Mouse (Mus musculus): ENCODE measurements around the gene Ube2f. TPM values are rescaled to one million over a fixed set of nuclear protein-coding genes. Genes with fewer than 3 reads are reported as not detected.

Gene Ube2f
- polyA plus RNA-seq, 1 experiment, result 62.6 TPM

GRCm38 (mm10) chr1:91325488-91326042, 75.5 kb downstream of the Ube2f start:
- H3K27ac ChIP-seq (ENCODE audit: control insufficient read depth, insufficient read depth, low read depth, low read length, poor library complexity), result no peak overlapping the region
- WGBS, result 62% methylated on average over 4 of the region's 4 CpGs
- TF ChIP-seq CTCF (IDR thresholded peaks at IDR 0.05; ENCODE audit: control insufficient read depth, insufficient read depth, low read length) (no peak), POLR2A (IDR thresholded peaks at IDR 0.05; ENCODE audit: borderline replicate concordance, control insufficient read depth, low read depth, low read length) (no peak)
- no peaks in the 10 kb centered on the region for H3K4me1 ChIP-seq (ENCODE audit: control insufficient read depth, insufficient read depth, low read length)
- no peak overlapping the region for H3K4me3 ChIP-seq (replicated peaks; ENCODE audit: control insufficient read depth, low read depth, low read length)

GRCm38 (mm10) chr1:91332102-91332501, 82.0 kb downstream of the Ube2f start:
- WGBS, result 59% methylated on average over 4 of the region's 4 CpGs
- Histone ChIP-seq H3K4me1 (ENCODE audit: control insufficient read depth, insufficient read depth, low read length) (no peaks in the 10 kb centered on the region), H3K4me3 (replicated peaks; ENCODE audit: control insufficient read depth, low read depth, low read length) (no peak overlapping the region), H3K27ac (ENCODE audit: control insufficient read depth, insufficient read depth, low read depth, low read length, poor library complexity) (no peak overlapping the region)
- no peak for TF ChIP-seq POLR2A (IDR thresholded peaks at IDR 0.05; ENCODE audit: borderline replicate concordance, control insufficient read depth, low read depth, low read length)
- TF ChIP-seq CTCF (IDR thresholded peaks at IDR 0.05; ENCODE audit: control insufficient read depth, insufficient read depth, low read length), result no peak

- no peaks in the 10 kb centered on the region for H3K4me1 ChIP-seq (ENCODE audit: control insufficient read depth, insufficient read depth, low read length)
- H3K27ac ChIP-seq (ENCODE audit: control insufficient read depth, insufficient read depth, low read depth, low read length, poor library complexity), result no peak overlapping the region
These were observed 83.5 kb downstream of the Ube2f start for GRCm38 (mm10) chr1:91333582-91333981.

GRCm38 (mm10) chr1:91337355-91337754, 87.3 kb downstream of the Ube2f start:
- no peaks in the 10 kb centered on the region for H3K4me1 ChIP-seq (ENCODE audit: control insufficient read depth, insufficient read depth, low read length)
- H3K4me3 ChIP-seq (replicated peaks; ENCODE audit: control insufficient read depth, low read depth, low read length), result no peak overlapping the region
- 73% methylated on average over 7 of the region's 7 CpGs for WGBS
- H3K27ac ChIP-seq (ENCODE audit: control insufficient read depth, insufficient read depth, low read depth, low read length, poor library complexity), result no peak overlapping the region
- no peak for TF ChIP-seq POLR2A (IDR thresholded peaks at IDR 0.05; ENCODE audit: borderline replicate concordance, control insufficient read depth, low read depth, low read length)
- no peak for TF ChIP-seq CTCF (IDR thresholded peaks at IDR 0.05; ENCODE audit: control insufficient read depth, insufficient read depth, low read length)

More at GRCm38 (mm10) chr1:91333582-91333981, 83.5 kb downstream of the Ube2f start:
- TF ChIP-seq POLR2A (IDR thresholded peaks at IDR 0.05; ENCODE audit: borderline replicate concordance, control insufficient read depth, low read depth, low read length) (no peak), CTCF (IDR thresholded peaks at IDR 0.05; ENCODE audit: control insufficient read depth, insufficient read depth, low read length) (no peak)
- H3K4me3 ChIP-seq (replicated peaks; ENCODE audit: control insufficient read depth, low read depth, low read length), result no peak overlapping the region

Other genes with a start within 250 kb of the Ube2f start
- gene Rbm44, start 105.2 kb upstream of the Ube2f start, polyA plus RNA-seq (2011; ENCODE audit: insufficient read depth, insufficient read length, low replicate concordance, missing spikeins), result 4.2 and 11.0 TPM in 2 replicates
- 12.9 and 22.2 TPM in 2 replicates for gene Ramp1, start 70.5 kb upstream of the Ube2f start, polyA plus RNA-seq (2011; ENCODE audit: insufficient read depth, insufficient read length, low replicate concordance, missing spikeins)
- 24.1 and 26.7 TPM in 2 replicates for gene Scly, start 48.0 kb downstream of the Ube2f start, polyA plus RNA-seq (2011; ENCODE audit: insufficient read depth, insufficient read length, low replicate concordance, missing spikeins)
- not detected in 2 replicates for gene Espnl, start 71.8 kb downstream of the Ube2f start, polyA plus RNA-seq (2011; ENCODE audit: insufficient read depth, insufficient read length, low replicate concordance, missing spikeins)
- not detected in 2 replicates for gene Klhl30, start 100.7 kb downstream of the Ube2f start, polyA plus RNA-seq (2011; ENCODE audit: insufficient read depth, insufficient read length, low replicate concordance, missing spikeins)
- gene Erfe, start 116.1 kb downstream of the Ube2f start, polyA plus RNA-seq (2011; ENCODE audit: insufficient read depth, insufficient read length, low replicate concordance, missing spikeins), result 0.68 and 5.2 TPM in 2 replicates
- gene Ilkap, start 148.5 kb downstream of the Ube2f start, polyA plus RNA-seq (2011; ENCODE audit: insufficient read depth, insufficient read length, low replicate concordance, missing spikeins), result 111 and 202 TPM in 2 replicates
- gene Hes6, start 163.7 kb downstream of the Ube2f start, polyA plus RNA-seq (2011; ENCODE audit: insufficient read depth, insufficient read length, low replicate concordance, missing spikeins), result 23.3 and 32.9 TPM in 2 replicates
- gene Per2, start 209.0 kb downstream of the Ube2f start, polyA plus RNA-seq (2011; ENCODE audit: insufficient read depth, insufficient read length, low replicate concordance, missing spikeins), result 2.3 and 9.4 TPM in 2 replicates
- 2.7 and 6.8 TPM in 2 replicates for gene Traf3ip1, start 244.3 kb downstream of the Ube2f start, polyA plus RNA-seq (2011; ENCODE audit: insufficient read depth, insufficient read length, low replicate concordance, missing spikeins)